Mouse (Mus musculus): ENCODE measurements at regions not wholly inside any gene's neighbourhood (a gene's known extent, or its start where the extent isn't known, plus 50 kb on each side); places are given as distances from the start of the nearest gene placed in this dataset.
"Not testable (repeated sequence)": the region's sequence is repeated elsewhere in the genome, so short reads cannot be mapped to it uniquely, and the experiment has no call there.

- no peak for DNase-seq (ENCODE audit: extremely low spot score)
Measured at GRCm38 (mm10) chr2:51682177-51682576, 54.9 kb downstream of the Tas2r134 start.

DNA sequence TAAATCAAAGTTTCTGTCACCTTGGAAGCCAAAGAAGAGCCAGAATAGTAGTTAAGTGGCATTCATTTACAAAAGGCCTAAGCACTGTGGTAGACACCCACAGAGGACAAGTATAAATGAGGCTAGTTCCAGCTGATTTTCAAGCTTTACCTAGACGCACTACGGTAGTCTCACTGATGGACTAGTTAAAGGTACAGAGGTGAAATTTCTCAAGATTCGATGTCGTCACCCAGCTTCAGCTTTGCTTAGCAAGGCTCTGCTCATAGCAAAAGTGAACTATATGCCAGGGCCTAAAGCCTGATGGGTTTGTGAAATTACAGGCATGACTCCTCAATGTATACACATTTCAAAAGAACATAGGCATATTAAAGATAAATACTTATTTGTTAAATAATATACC lies 55.4 kb downstream of the Tas2r134 start:
- no peak for DNase-seq (ENCODE audit: extremely low spot score)

DNA sequence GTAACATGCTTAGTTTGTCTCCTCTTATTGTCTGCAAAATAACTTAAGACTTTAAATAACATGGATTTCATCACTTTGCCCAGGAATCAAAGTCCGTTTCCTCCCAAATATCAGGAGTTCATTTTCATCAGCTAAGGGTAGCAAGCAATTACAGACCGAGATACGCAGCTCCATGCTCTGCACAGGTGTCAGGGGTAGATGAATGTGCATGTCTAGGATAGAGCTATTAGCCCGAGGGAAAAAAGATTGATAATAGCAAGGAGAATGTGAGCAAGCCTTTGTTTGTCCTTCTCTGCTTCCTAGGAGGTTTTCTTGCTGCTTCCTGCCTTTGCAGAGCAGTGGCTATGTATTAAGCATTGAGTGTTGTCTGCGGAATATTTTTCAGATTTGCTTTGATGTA lies 77.8 kb downstream of the Tas2r134 start:
- DNase-seq (ENCODE audit: extremely low spot score), result no peak

DNA sequence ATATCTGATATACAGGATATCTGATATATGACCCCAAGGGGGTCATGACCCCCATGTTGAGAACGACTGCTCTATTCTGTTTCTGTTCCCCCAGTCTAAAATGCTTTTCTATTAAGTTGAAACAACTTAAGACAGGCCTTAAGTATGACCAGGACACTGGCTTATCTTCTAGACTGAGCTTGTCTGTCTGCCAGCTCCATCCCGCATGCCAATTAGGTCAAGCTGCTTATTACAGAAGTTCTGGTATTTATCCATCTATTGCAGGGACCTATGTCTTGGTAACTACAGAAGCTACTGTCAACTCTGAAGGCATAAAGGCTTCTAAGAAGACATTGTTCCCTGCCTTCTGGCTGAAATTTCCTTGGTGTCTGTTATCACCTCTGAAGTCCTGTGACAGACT lies 81.4 kb downstream of the Tas2r134 start:
- DNase-seq (ENCODE audit: extremely low spot score), result no peak

GRCm38 (mm10) chr2:51712611-51713010 lies 85.3 kb downstream of the Tas2r134 start:
- DNase-seq (ENCODE audit: extremely low spot score), result no peak

GRCm38 (mm10) chr2:51730805-51731204 lies 103.5 kb downstream of the Tas2r134 start:
- DNase-seq (ENCODE audit: extremely low spot score), result no peak

DNA sequence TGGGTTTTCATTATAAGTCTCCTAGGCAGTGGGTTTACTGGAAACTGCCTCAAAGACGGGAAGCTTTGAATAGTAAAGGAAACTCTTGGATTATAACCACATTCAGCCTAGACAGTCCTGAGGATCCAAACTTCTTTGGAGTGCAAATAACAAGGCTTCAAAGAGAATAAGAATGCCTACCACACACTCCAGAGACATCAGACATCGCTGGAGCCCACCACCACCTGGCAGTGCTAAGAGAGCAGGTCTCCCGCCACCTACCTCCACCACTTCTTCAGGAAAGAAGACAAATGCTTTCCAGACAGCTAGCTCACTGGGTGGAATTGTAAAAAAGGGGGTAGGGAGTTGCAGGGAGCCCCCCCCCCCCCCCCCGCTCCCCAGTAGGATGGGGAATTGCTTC lies 104.4 kb downstream of the Tas2r134 start:
- no peak for DNase-seq (ENCODE audit: extremely low spot score)

GRCm38 (mm10) chr2:51732355-51732754 lies 105.0 kb downstream of the Tas2r134 start:
- peak; percentile 34 for DNase-seq (ENCODE audit: extremely low spot score)

GRCm38 (mm10) chr2:51733218-51733617 lies 105.9 kb downstream of the Tas2r134 start:
- no peak for DNase-seq (ENCODE audit: extremely low spot score)

GRCm38 (mm10) chr2:51736452-51736851 lies 109.1 kb downstream of the Tas2r134 start:
- no peak for DNase-seq (ENCODE audit: extremely low spot score)

- DNase-seq (ENCODE audit: extremely low spot score), result no peak
Measured at GRCm38 (mm10) chr2:51747675-51748319, 120.5 kb downstream of the Tas2r134 start.

- DNase-seq (ENCODE audit: extremely low spot score), result no peak
Measured at GRCm38 (mm10) chr2:51749247-51749646, 121.9 kb downstream of the Tas2r134 start.

GRCm38 (mm10) chr2:51752941-51753564 lies 125.7 kb downstream of the Tas2r134 start:
- DNase-seq (ENCODE audit: extremely low spot score), result no peak

DNA sequence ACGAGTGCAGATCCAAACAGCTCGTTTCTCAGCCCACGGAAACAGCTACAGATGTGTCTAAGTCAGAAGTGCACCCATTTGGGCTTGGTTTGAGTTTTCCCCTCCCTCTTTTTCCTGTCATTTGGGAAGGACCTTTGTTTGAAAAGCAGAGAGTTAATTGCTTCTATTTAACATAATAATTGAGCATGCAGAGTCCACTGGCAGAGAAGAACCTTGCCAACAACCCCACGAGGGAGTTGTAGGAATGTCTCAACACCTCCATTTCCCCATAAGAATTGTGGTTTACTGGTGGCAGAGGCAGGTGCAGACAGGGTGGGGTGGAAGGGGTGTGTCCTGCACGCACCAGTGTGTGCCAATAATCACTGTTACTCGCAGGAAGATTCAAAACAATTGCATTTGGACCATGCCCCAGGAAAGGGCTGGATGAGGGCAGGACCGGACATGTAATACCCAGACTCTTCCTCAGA lies 126.3 kb downstream of the Tas2r134 start:
- no peak for DNase-seq (ENCODE audit: extremely low spot score)

- DNase-seq (ENCODE audit: extremely low spot score), result no peak
Measured at GRCm38 (mm10) chr2:51757361-51757760, 130.1 kb downstream of the Tas2r134 start.

DNA sequence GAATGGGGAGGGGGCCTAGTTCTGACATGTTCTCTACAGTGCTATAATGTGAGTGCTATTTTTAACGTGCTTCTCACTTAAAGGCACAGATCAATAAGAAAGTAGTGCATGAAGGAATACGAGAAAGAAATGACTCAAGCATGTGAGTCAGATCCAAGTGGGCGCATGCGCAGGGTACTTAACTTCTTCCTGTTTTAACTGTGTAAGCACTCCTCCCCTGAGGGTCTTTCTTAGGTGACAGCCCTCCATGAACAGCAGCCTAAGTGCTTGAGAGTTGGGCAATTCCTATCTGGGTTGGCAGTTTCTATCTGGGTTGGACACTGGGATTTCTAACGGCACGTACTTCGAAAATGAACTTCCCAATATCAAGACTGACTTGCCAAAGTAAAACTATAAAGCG lies 130.8 kb downstream of the Tas2r134 start:
- no peak for DNase-seq (ENCODE audit: extremely low spot score)

DNA sequence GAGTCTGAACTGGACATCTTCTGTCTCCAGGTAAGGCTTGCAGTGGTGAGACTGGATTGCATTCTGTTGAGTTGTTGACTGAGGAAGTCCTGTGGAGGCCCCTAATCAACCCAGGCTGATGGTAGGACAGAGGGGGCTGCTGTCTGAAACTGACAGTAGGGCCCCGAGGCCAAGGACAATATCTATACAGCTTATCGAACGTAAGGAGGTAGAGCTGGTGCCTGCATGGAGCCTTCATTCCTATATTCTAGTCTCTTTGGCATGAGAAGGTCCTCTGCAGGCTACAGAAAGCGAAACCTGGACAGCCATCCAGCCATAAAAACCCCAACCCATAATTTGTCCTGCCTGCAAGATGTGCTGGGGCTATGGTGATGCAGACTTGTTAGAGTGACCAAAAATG lies 135.6 kb downstream of the Tas2r134 start:
- no peak for DNase-seq (ENCODE audit: extremely low spot score)

GRCm38 (mm10) chr2:51767507-51768135 lies 140.3 kb downstream of the Tas2r134 start:
- DNase-seq (ENCODE audit: extremely low spot score), result peak; percentile 38

- DNase-seq (ENCODE audit: extremely low spot score), result no peak
Measured at GRCm38 (mm10) chr2:51768298-51769271, 141.3 kb downstream of the Tas2r134 start.

- DNase-seq (ENCODE audit: extremely low spot score), result no peak
Measured at GRCm38 (mm10) chr2:51785169-51785568, 149.8 kb downstream of the Rbm43 start.

- DNase-seq (ENCODE audit: extremely low spot score), result no peak
Measured at GRCm38 (mm10) chr2:51788896-51789295, 146.1 kb downstream of the Rbm43 start.

GRCm38 (mm10) chr2:51793291-51793690 lies 141.7 kb downstream of the Rbm43 start:
- not testable (repeated sequence) for DNase-seq (ENCODE audit: extremely low spot score)

Data from embryo, embryonic 9.5 days (tissue).